Mouse (Mus musculus) hindbrain, embryonic 13.5 days (tissue): ENCODE results near the gene Myo1b. TPM values are rescaled to one million over a fixed set of nuclear protein-coding genes. Genes with fewer than 3 reads are reported as not detected.

Experiments
- ATAC-seq: fragments of 200-750 bp; cut with Nextera tagmentation; 2 replicates; pipeline ENCODE4 v1.8.0; 2017; ENCODE audit warnings: moderate TSS enrichment; ENCODE audit not compliant: low FRiP score
- H3K27ac ChIP-seq: fragments of 300-500 bp; sonication (generic); 2 replicates; pipeline ENCODE4 v1.5.1; 2015; ENCODE audit warnings: inconsistent platforms, mild to moderate bottlenecking, moderate library complexity
- H3K27me3 ChIP-seq: fragments of 300-500 bp; sonication (generic); 2 replicates; pipeline ENCODE4 v1.6.1; 2015; ENCODE audit warnings: mild to moderate bottlenecking, inconsistent platforms
- H3K36me3 ChIP-seq: fragments of 300-500 bp; sonication (generic); 2 replicates; pipeline ENCODE4 v1.6.1; 2015; ENCODE audit warnings: mild to moderate bottlenecking, inconsistent platforms
- H3K4me1 ChIP-seq: fragments of 300-500 bp; sonication (generic); replicated peaks from 2 replicates; pipeline ENCODE4 v1.6.1; 2015; ENCODE audit warnings: inconsistent platforms
- H3K4me2 ChIP-seq: fragments of 300-500 bp; sonication (generic); 2 replicates; pipeline ENCODE4 v1.6.1; 2015; ENCODE audit warnings: inconsistent platforms, mild to moderate bottlenecking, moderate library complexity
- H3K4me3 ChIP-seq: fragments of 300-500 bp; sonication (generic); 2 replicates; pipeline ENCODE4 v1.5.1; 2015; ENCODE audit warnings: mild to moderate bottlenecking, inconsistent platforms
- H3K9ac ChIP-seq: fragments of 300-500 bp; sonication (generic); 2 replicates; pipeline ENCODE4 v1.6.1; 2015; ENCODE audit warnings: mild to moderate bottlenecking, inconsistent platforms
- H3K9me3 ChIP-seq: fragments of 300-500 bp; sonication (generic); 2 replicates; pipeline ENCODE4 v1.6.1; 2016; ENCODE audit warnings: inconsistent platforms
- WGBS: fragments of 180-500 bp; shearing (Covaris S2); methylation state at CpG from one replicate; pipeline ENCODE4 v1.1.7; 2015; 5-methylcytosine and 5-hydroxymethylcytosine counted together
- polyA plus RNA-seq: library from polyadenylated mRNA; unstranded; fragments of >200 nt; fragmentation: Nextera tagmentation; extraction: Ambion mirVana; gene quantifications from 2 replicates; pipeline ENCODE4 v1.2.1, GENCODE M21; 2015

The Myo1b gene
- polyA plus RNA-seq, 1 experiment from 2014 or later = 78.7 TPM

- Histone ChIP-seq H3K27ac (no peak overlapping the region), H3K4me1 (no peaks in the 10 kb centered on the region), H3K4me2 (no peak overlapping the region), H3K27me3 (no peaks in the 10 kb centered on the region), H3K9ac (no peak overlapping the region), H3K9me3 (peaks cover 7% of the 10 kb centered on the region; the same call in 1 of the 2 replicates), H3K36me3 (no peaks in the 10 kb centered on the region), H3K4me3 (no peak overlapping the region)
- WGBS = 92% methylated on average over 1 of the region's 1 CpGs
- no peak for ATAC-seq
Measured at GRCm38 (mm10) chr1:51729407-51729806, 186.5 kb downstream of the Myo1b start.

GRCm38 (mm10) chr1:51728816-51729215, 187.1 kb downstream of the Myo1b start:
- Histone ChIP-seq H3K4me1 (no peaks in the 10 kb centered on the region), H3K4me2 (no peak overlapping the region), H3K9ac (no peak overlapping the region), H3K27ac (no peak overlapping the region), H3K9me3 (peaks cover 7% of the 10 kb centered on the region; the same call in 1 of the 2 replicates), H3K27me3 (no peaks in the 10 kb centered on the region), H3K36me3 (no peaks in the 10 kb centered on the region), H3K4me3 (no peak overlapping the region)
- 89% methylated on average over 4 of the region's 4 CpGs for WGBS
- no peak for ATAC-seq

GRCm38 (mm10) chr1:51719897-51720673, 195.8 kb downstream of the Myo1b start:
- Histone ChIP-seq H3K27ac (no peak overlapping the region), H3K9me3 (no peaks in the 10 kb centered on the region), H3K4me1 (no peaks in the 10 kb centered on the region; the same call in 1 of the 2 replicates), H3K4me2 (no peak overlapping the region), H3K4me3 (no peak overlapping the region), H3K27me3 (no peaks in the 10 kb centered on the region), H3K36me3 (no peaks in the 10 kb centered on the region), H3K9ac (no peak overlapping the region)
- WGBS = 56% methylated on average over 9 of the region's 9 CpGs
- no peak for ATAC-seq

GRCm38 (mm10) chr1:51710831-51711230, 205.0 kb downstream of the Myo1b start:
- Histone ChIP-seq H3K4me1 (no peaks in the 10 kb centered on the region), H3K4me3 (no peak overlapping the region), H3K4me2 (no peak overlapping the region), H3K9ac (no peak overlapping the region), H3K27me3 (no peaks in the 10 kb centered on the region), H3K36me3 (no peaks in the 10 kb centered on the region), H3K27ac (no peak overlapping the region), H3K9me3 (peaks cover 4% of the 10 kb centered on the region; the same call in 1 of the 2 replicates)
- ATAC-seq = no peak
- 84% methylated on average over 2 of the region's 2 CpGs for WGBS

GRCm38 (mm10) chr1:51706106-51706505, 209.8 kb downstream of the Myo1b start:
- Histone ChIP-seq H3K27ac (no peak overlapping the region), H3K9ac (no peak overlapping the region), H3K36me3 (no peaks in the 10 kb centered on the region), H3K9me3 (peaks cover 4% of the 10 kb centered on the region; the same call in 1 of the 2 replicates), H3K4me3 (no peak overlapping the region), H3K27me3 (0 out of 2 replicates have a peak, but pooled peaks cover 2% of the 10 kb centered on the region), H3K4me1 (no peaks in the 10 kb centered on the region), H3K4me2 (no peak overlapping the region)
- WGBS = 82% methylated on average over 3 of the region's 3 CpGs
- no peak for ATAC-seq

- no peak overlapping the region for H3K27ac ChIP-seq
- H3K9ac ChIP-seq = no peak overlapping the region
- no peaks in the 10 kb centered on the region for H3K4me1 ChIP-seq
- H3K36me3 ChIP-seq = no peaks in the 10 kb centered on the region
- ATAC-seq = no peak
- H3K27me3 ChIP-seq = 0 out of 2 replicates have a peak, but pooled peaks cover 2% of the 10 kb centered on the region
- WGBS = 86% methylated on average over 4 of the region's 4 CpGs
- no peak overlapping the region for H3K4me3 ChIP-seq
- H3K9me3 ChIP-seq = peaks cover 4% of the 10 kb centered on the region; the same call in 1 of the 2 replicates
- H3K4me2 ChIP-seq = no peak overlapping the region
Measured at GRCm38 (mm10) chr1:51704610-51705009, 211.3 kb downstream of the Myo1b start.

Other genes with a start within 250 kb of the Myo1b start
- gene Stat4, start 71.1 kb upstream of the Myo1b start, polyA plus RNA-seq = 0.56 and 0.64 TPM in 2 replicates
- 13.4 and 13.9 TPM in 2 replicates for gene Stat1, start 203.4 kb upstream of the Myo1b start, polyA plus RNA-seq